Mouse (Mus musculus) leukemia stem cell, adult 10-12 weeks (primary cell): ENCODE results near the gene Gsdma. TPM values are rescaled to one million over a fixed set of nuclear protein-coding genes. Genes with fewer than 3 reads are reported as not detected.

ENCODE experiments used
- polyA plus RNA-seq: library from polyadenylated mRNA; stranded (reverse); fragments of >175 nt; gene quantifications from 2 replicates; pipeline ENCODE4 v1.2.3, GENCODE M21; 2012; ENCODE audit warnings: low replicate concordance

Gsdma gene
- polyA plus RNA-seq = 0.67 TPM in 1 of 2 replicates, not detected in the other

DNA sequence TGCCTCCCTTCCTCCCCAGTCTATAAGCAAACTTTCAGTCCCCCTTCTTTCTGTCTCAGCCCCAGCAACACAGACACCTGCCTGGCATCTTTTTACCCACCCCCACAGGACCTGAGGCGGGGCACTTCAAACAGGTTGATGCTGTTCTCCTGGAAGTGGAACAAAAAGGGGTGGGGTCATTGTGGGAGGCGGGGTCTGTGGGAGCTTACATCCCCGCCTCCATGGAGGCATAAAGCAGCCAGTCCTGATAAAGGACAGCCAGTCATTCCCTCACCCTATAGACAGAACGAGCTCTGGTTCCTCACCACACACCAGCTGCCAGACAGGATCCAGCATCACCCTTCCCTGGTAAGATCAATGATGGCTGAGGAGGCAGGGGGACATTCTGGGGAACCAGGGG, at the start of gene Gsdma:
Gsdma (plus strand) TSS at position 261 of the 400 bp plus-strand sequence.

DNA sequence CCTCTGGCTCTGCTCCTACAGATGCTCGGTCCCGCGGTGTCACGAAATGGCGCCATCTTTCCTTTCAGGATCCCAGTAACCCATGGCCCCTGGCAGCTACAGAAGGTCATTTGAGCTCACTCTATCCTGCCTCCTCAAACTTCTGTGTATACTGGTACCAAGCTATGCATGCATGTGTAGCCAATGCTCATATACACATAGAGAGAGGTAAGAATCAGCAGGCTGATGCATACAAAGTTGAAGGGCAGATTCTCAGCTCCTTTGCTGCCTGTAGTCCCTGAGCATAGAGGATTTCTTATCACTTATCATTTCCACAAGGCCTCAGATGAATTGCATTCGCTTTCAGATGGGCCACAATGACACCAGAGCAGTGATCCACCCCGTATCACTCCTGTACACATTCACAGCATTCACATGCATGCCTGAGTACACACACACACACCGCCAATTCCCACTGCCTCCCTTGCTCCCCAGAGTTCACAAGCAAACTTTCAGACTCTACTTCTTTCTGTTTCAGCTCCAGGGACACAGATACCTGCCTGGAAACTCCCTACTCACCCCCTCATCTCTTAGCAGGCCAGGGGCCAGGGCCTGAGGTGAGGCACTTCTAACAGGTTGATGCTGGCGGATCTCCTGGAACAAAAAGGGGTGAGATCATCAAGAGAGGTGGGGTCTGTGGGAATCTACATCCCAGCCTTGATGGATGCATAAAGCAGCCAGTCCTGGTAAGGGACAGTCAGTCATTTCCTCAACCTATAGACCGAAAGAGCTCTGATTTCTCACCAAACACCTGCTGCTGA, 38.3 kb upstream of the Gsdma start, which contains the start of the genes Gm12355 and Gsdma3:
Gm12355 (minus strand) TSS at position 51 of the 800 bp plus-strand sequence.
Gsdma3 (plus strand) TSS at position 750 of the 800 bp plus-strand sequence.

GRCm38 (mm10) chr11:98646459-98646858, 17.7 kb upstream of the Gsdma start, which contains the start of gene Gsdma2:
TSS of gene Gsdma2 (plus strand) at chr11:98646759.

DNA sequence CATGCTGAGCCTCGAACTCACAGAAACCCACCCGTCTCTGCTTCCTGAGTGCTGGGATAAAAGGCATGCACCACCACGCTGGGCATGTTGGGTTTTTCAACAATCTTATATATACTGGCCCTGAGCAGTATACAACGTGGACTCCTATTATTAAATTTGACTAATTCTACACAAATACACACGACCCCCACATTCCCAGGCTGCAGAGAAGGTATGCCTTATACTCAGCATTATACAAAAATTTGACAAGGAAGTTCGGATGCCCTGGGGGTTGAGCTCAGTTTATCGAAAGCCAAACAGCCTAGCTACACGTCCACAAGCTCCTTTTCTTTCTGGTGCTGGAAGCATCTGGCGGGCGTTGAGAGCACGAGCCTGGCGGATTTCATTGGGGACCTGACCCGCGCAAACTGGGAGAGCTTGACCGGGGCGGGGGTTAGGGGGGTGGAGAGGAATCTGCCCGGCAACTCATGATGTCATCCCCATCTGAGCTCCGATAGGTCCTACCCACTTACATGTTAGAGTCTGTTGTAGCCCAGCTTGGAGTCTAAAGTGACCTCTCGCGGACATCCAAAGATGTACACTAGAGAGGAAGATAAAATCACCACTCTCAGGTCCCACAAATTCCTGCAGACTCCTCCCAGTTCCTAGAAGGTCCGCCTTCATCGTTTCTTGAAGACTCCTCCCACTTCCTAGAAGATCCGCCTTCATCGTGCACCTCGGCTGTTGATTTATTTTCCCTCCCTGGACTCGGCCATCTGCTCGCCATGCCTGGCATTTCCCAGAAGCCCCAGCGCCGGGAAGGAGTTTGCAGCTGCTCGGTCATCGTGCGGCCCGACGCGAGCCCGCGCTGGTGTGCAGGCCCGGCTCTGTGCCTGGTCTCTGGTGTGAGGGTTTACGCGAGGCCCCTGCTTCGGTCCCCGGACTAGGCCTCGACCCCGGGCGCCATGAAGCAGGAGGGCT, 17.9 kb downstream of the Gsdma start, which contains the start of gene Psmd3:
Psmd3 (plus strand) TSS at position 769 of the 960 bp plus-strand sequence.

DNA sequence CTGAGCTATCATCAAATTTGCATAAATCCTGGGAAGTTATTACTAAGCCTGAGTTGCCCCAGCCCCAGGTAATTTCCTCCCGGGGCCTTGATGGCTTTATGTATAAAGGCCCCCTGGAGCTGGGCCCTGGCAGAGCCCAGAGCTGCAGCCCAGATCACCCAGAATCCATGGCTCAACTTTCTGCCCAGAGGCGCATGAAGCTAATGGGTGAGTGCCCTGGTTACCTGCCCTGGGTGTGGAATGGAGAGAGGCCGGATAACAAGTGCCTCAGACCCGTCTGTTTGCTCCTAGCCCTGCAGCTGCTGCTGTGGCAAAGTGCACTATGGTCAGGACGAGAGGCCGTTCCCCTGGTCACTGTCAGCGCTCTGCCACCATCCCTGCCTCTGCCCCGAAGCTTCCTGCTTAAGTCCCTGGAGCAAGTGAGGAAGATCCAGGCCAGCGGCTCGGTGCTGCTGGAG, 37.1 kb downstream of the Gsdma start, which contains the start of gene Csf3:
Csf3 (plus strand) TSS at position 51 of the 458 bp plus-strand sequence.

Other genes starting within 250 kb of the Gsdma start
- 9.1 and 24.6 TPM in 2 replicates for gene Mien1, start 225.4 kb upstream of the Gsdma start, polyA plus RNA-seq
- gene Grb7, start 218.0 kb upstream of the Gsdma start, polyA plus RNA-seq = 0.96 and 2.4 TPM in 2 replicates
- gene Ikzf3, start 118.3 kb upstream of the Gsdma start, polyA plus RNA-seq = 8.4 and 9.6 TPM in 2 replicates
- gene Zpbp2, start 113.3 kb upstream of the Gsdma start, polyA plus RNA-seq = 0.98 and 1.0 TPM in 2 replicates
- 60.4 and 108 TPM in 2 replicates for gene Ormdl3, start 77.0 kb upstream of the Gsdma start, polyA plus RNA-seq
- not detected in 2 replicates for gene Lrrc3c, start 66.1 kb upstream of the Gsdma start, polyA plus RNA-seq
- gene Gm12355, start 38.7 kb upstream of the Gsdma start, polyA plus RNA-seq = not detected in 2 replicates
- not detected in 2 replicates for gene Gsdma3, start 38.0 kb upstream of the Gsdma start, polyA plus RNA-seq
- gene Gsdma2, start 17.6 kb upstream of the Gsdma start, polyA plus RNA-seq = not detected in 2 replicates
- gene Psmd3, start 18.2 kb downstream of the Gsdma start, polyA plus RNA-seq = 193 and 224 TPM in 2 replicates
- gene Csf3, start 36.9 kb downstream of the Gsdma start, polyA plus RNA-seq = 0.41 TPM in 1 of 2 replicates, not detected in the other
- 111 and 145 TPM in 2 replicates for gene Med24, start 65.1 kb downstream of the Gsdma start, polyA plus RNA-seq
- gene Thra, start 76.3 kb downstream of the Gsdma start, polyA plus RNA-seq = 41.6 and 45.3 TPM in 2 replicates
- 1.6 and 4.8 TPM in 2 replicates for gene Nr1d1, start 111.0 kb downstream of the Gsdma start, polyA plus RNA-seq
- 68.7 and 118 TPM in 2 replicates for gene Msl1, start 131.2 kb downstream of the Gsdma start, polyA plus RNA-seq
- gene Casc3, start 140.6 kb downstream of the Gsdma start, polyA plus RNA-seq = 33.5 and 39.4 TPM in 2 replicates
- 0.37 and 0.64 TPM in 2 replicates for gene Rapgefl1, start 172.4 kb downstream of the Gsdma start, polyA plus RNA-seq
- 35.8 and 37.7 TPM in 2 replicates for gene Wipf2, start 199.3 kb downstream of the Gsdma start, polyA plus RNA-seq
- 1.6 and 3.5 TPM in 2 replicates for gene Cdc6, start 243.4 kb downstream of the Gsdma start, polyA plus RNA-seq